Mouse (Mus musculus): Measurements from ENCODE around the gene Ddc. TPM values are rescaled to one million over a fixed set of nuclear protein-coding genes. Genes with fewer than 3 reads are reported as not detected.

The Ddc gene
- total and polyA plus RNA-seq, 3 experiments, result 0.17 to 0.33 TPM; not detected in 1

DNA sequence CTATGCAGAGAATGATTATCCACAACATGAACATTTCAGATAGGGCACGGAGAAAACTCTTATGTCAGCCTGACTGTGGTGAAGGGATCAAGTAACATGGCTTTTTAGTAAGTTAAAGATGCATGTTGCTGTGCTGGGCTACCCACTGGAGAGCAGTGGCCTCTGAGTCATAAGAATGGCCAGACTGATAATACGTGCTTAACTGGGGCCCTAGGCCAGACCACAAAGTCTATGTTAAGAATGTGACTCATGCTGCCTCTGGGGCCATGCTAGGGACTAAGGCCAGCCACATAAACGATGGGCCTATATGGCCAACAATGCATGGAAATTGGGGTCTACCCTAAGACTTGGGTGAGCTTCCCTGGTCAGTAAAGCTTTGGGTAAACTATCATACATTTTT, 41.7 kb upstream of the Ddc start:
- peaks cover 34 to 69% of the 10 kb centered on the region in 2 experiments for H3K4me1 ChIP-seq (ENCODE audit: control insufficient read depth in 1 of 2, insufficient read depth in 2 of 2)
- peak overlapping the region; percentile 34; the same call in 1 of the 2 replicates for H3K4me2 ChIP-seq (ENCODE audit: insufficient read depth, low read depth, poor library complexity, severe bottlenecking)
- H3K36me3 ChIP-seq (replicated peaks in 1 of 2; ENCODE audit: control insufficient read depth in 1 of 2, insufficient read depth in 1 of 2, low read length in 1 of 2), result peaks cover 37 to 78% of the 10 kb centered on the region in 2 experiments
- H3K27ac ChIP-seq (ENCODE audit: insufficient read depth, low read depth), result peak overlapping the region; percentile 72
- H3K9me3 ChIP-seq (replicated peaks; ENCODE audit: low read length), result no peaks in the 10 kb centered on the region
- no peaks in the 10 kb centered on the region for H3K27me3 ChIP-seq (replicated peaks)
- dilution Hi-C loops (cut with MboI; ENCODE audit: extremely low pct_ligation_motif_present, extremely low pct_unique_long_range_greater_than_20kb, low sequenced_read_pairs) (no loop called here), in situ Hi-C loops (cut with MboI; ENCODE audit: low pct_ligation_motif_present, low pct_unique_long_range_greater_than_20kb, low sequenced_read_pairs) (loop anchor here (10.0 kb wide), 1 partner anchor 395 kb away; no protein-coding TSS in a partner anchor)
- H3K4me3 ChIP-seq (replicated peaks in 1 of 3; ENCODE audit: low read depth in 2 of 3, low read length in 2 of 3, poor library complexity in 1 of 3), result peak overlapping the region in 1 of 3 experiments; percentile 8
- TF ChIP-seq NRF1 (IDR thresholded peaks at IDR 0.05; ENCODE audit: low read depth, low read length) (no peak), PAX5 (IDR thresholded peaks at IDR 0.05; ENCODE audit: low read length) (no peak), ZMIZ1 (IDR thresholded peaks at IDR 0.05; ENCODE audit: low read depth, low read length) (peak; percentile 54), E2F4 (IDR thresholded peaks at IDR 0.05; ENCODE audit: insufficient replicate concordance, low read depth, low read length) (no peak), JUND (conservative IDR thresholded peaks at IDR 0.05; ENCODE audit: low read depth, low read length) (peak; percentile 94), SMC3 (IDR thresholded peaks at IDR 0.05; ENCODE audit: low read depth, low read length) (peak; percentile 20), MYC (IDR thresholded peaks at IDR 0.05; ENCODE audit: low read depth, low read length) (peak; percentile 83; the same call in 1 of the 2 replicates), CHD1 (IDR thresholded peaks at IDR 0.05; ENCODE audit: low read depth, low read length) (peak; percentile 85), MXI1 (IDR thresholded peaks at IDR 0.05; ENCODE audit: low read depth, low read length) (peak; percentile 70), ZC3H11A (IDR thresholded peaks at IDR 0.05; ENCODE audit: low read depth, low read length) (no peak), ZNF384 (IDR thresholded peaks at IDR 0.05; ENCODE audit: low read depth, low read length) (no peak), ZKSCAN1 (IDR thresholded peaks at IDR 0.05; ENCODE audit: borderline replicate concordance, low read depth, low read length) (no peak), ELF1 (IDR thresholded peaks at IDR 0.05; ENCODE audit: low read depth, low read length) (peak; percentile 62), ETS1 (conservative IDR thresholded peaks at IDR 0.05; ENCODE audit: low read depth, low read length) (peak; percentile 97), TBP (conservative IDR thresholded peaks at IDR 0.05; ENCODE audit: low read depth, low read length) (peak; percentile 74; the same call in 1 of the 2 replicates), POLR2A (IDR thresholded peaks at IDR 0.05; ENCODE audit: low read depth, low read length) (peak; percentile 54), MEF2A (IDR thresholded peaks at IDR 0.05; ENCODE audit: borderline replicate concordance, low read depth, low read length) (peak; percentile 100), IRF4 (IDR thresholded peaks at IDR 0.05; ENCODE audit: low read depth, low read length) (peak; percentile 87), CHD2 (IDR thresholded peaks at IDR 0.05; ENCODE audit: low read length) (peak; percentile 81), JUN (IDR thresholded peaks at IDR 0.05; ENCODE audit: insufficient read depth, low read depth, low read length) (peak; percentile 98), HCFC1 (IDR thresholded peaks at IDR 0.05; ENCODE audit: low read depth, low read length) (peak; percentile 63), MAFK (IDR thresholded peaks at IDR 0.05; ENCODE audit: insufficient replicate concordance, low read length) (peak; percentile 77; the same call in 1 of the 2 replicates), BHLHE40 (IDR thresholded peaks at IDR 0.05; ENCODE audit: low read depth, low read length) (peak; percentile 89), SIN3A (IDR thresholded peaks at IDR 0.05; ENCODE audit: low read length) (peak; percentile 63), GABPA (IDR thresholded peaks at IDR 0.05; ENCODE audit: insufficient replicate concordance, low read depth, low read length) (no peak), USF2 (conservative IDR thresholded peaks at IDR 0.05; ENCODE audit: low read depth, low read length) (no peak), CTCF (conservative IDR thresholded peaks at IDR 0.05 in 1 of 2, IDR thresholded peaks at IDR 0.05 in 1 of 2; ENCODE audit: low read depth in 2 of 2, low read length in 2 of 2) (no peak), EP300 (IDR thresholded peaks at IDR 0.05; ENCODE audit: low read length) (peak; percentile 93), MAZ (IDR thresholded peaks at IDR 0.05; ENCODE audit: low read depth, low read length) (peak; percentile 88), TCF12 (IDR thresholded peaks at IDR 0.05; ENCODE audit: low read depth, low read length) (peak; percentile 94), RAD21 (IDR thresholded peaks at IDR 0.05; ENCODE audit: low read depth, low read length) (peak; percentile 13; the same call in 1 of the 2 replicates), MAX (IDR thresholded peaks at IDR 0.05; ENCODE audit: low read length) (peak; percentile 87), RCOR1 (conservative IDR thresholded peaks at IDR 0.05; ENCODE audit: low read depth, low read length) (peak; percentile 82; the same call in 1 of the 2 replicates), USF1 (IDR thresholded peaks at IDR 0.05; ENCODE audit: low read depth, low read length) (no peak), KAT2A (IDR thresholded peaks at IDR 0.05; ENCODE audit: insufficient replicate concordance, low read length) (0 out of 2 replicates have a peak, but pooled peaks have one; percentile 36)
- no peaks in the 10 kb centered on the region; the same call in 1 of the 2 replicates for H3K79me2 ChIP-seq (replicated peaks; ENCODE audit: control insufficient read depth, extremely low read depth, insufficient read depth, poor library complexity, severe bottlenecking)
- peak; percentile 90 for DNase-seq (ENCODE audit: extremely low read depth)
- H3K9ac ChIP-seq (ENCODE audit: insufficient read depth, low read depth), result peak overlapping the region; percentile 61

Data from CH12.LX (cell line).